Mouse (Mus musculus): ENCODE measurements around the gene Cpne6. TPM values are rescaled to one million over a fixed set of nuclear protein-coding genes. Genes with fewer than 3 reads are reported as not detected.

The Cpne6 gene
- total RNA-seq, 2 experiments from 2014 or later = 180 to 216 TPM

Other genes starting within 250 kb of the Cpne6 start
- gene Dhrs4, start 31.7 kb upstream of the Cpne6 start, total RNA-seq (2021) = 10 to 100 TPM; 15.2 to 15.4 TPM
- 10 to 100 TPM; 46.6 to 46.9 TPM for gene Carmil3, start 19.8 kb upstream of the Cpne6 start, total RNA-seq (2021)
- gene Nrl, start 14.5 kb downstream of the Cpne6 start, total RNA-seq (2021) = 1 to 10 TPM in 1 of 2 experiments, under 1 TPM in 1; 0.34 to 1.2 TPM
- 10 to 100 TPM; 20.2 to 25.3 TPM for gene Pck2, start 29.8 kb downstream of the Cpne6 start, total RNA-seq (2021)
- 10 to 100 TPM; 73.1 to 77.7 TPM for gene Dcaf11, start 49.6 kb downstream of the Cpne6 start, total RNA-seq (2021)
- gene A730061H03Rik, start 50.0 kb downstream of the Cpne6 start, total RNA-seq (2021) = under 1 TPM in 1 of 2 experiments, not detected in 1; 0.89 TPM
- gene Fitm1, start 65.2 kb downstream of the Cpne6 start, total RNA-seq (2021) = not detected
- 10 to 100 TPM; 39.4 to 45.3 TPM for gene Psme1, start 67.7 kb downstream of the Cpne6 start, total RNA-seq (2021)
- gene Emc9, start 74.9 kb downstream of the Cpne6 start, total RNA-seq (2021) = 10 to 100 TPM; 38.1 to 41.5 TPM
- gene Psme2, start 80.7 kb downstream of the Cpne6 start, total RNA-seq (2021) = 10 to 100 TPM; 35.2 to 47.9 TPM
- 10 to 100 TPM; 27.6 to 31.7 TPM for gene Rnf31, start 81.3 kb downstream of the Cpne6 start, total RNA-seq (2021)
- 10 to 100 TPM in 1 of 2 experiments, 1 to 10 TPM in 1; 9.9 to 12.3 TPM for gene Irf9, start 93.1 kb downstream of the Cpne6 start, total RNA-seq (2021)
- 1 to 10 TPM; 2.2 to 3.7 TPM for gene Rec8, start 107.6 kb downstream of the Cpne6 start, total RNA-seq (2021)
- 100 to 1,000 TPM; 117 TPM for gene Ipo4, start 125.5 kb downstream of the Cpne6 start, total RNA-seq (2021)
- gene Gm49378, start 127.5 kb downstream of the Cpne6 start, total RNA-seq (2021) = 1 to 10 TPM; 3.9 to 4.7 TPM
- 10 to 100 TPM; 36.6 to 45.2 TPM for gene Tm9sf1, start 133.4 kb downstream of the Cpne6 start, total RNA-seq (2021)
- 1 to 10 TPM in 1 of 2 experiments, under 1 TPM in 1; 0.30 to 1.1 TPM for gene Tssk4, start 139.7 kb downstream of the Cpne6 start, total RNA-seq (2021)
- gene Mdp1, start 150.1 kb downstream of the Cpne6 start, total RNA-seq (2021) = 10 to 100 TPM; 36.9 to 40.1 TPM
- 10 to 100 TPM; 22.1 to 24.8 TPM for gene Gmpr2, start 161.5 kb downstream of the Cpne6 start, total RNA-seq (2021)
- gene Nedd8, start 161.7 kb downstream of the Cpne6 start, total RNA-seq (2021) = 100 to 1,000 TPM; 325 to 348 TPM
- gene Tinf2, start 171.4 kb downstream of the Cpne6 start, total RNA-seq (2021) = 10 to 100 TPM; 12.9 to 14.8 TPM
- not detected for gene Tgm1, start 203.5 kb downstream of the Cpne6 start, total RNA-seq (2021)
- 10 to 100 TPM; 45.6 to 45.8 TPM for gene Rabggta, start 211.8 kb downstream of the Cpne6 start, total RNA-seq (2021)
- 10 to 100 TPM; 79.2 to 88.7 TPM for gene Dhrs1, start 235.2 kb downstream of the Cpne6 start, total RNA-seq (2021)
- 10 to 100 TPM; 12.7 to 14.0 TPM for gene Nop9, start 235.2 kb downstream of the Cpne6 start, total RNA-seq (2021)
- 1 to 10 TPM; 1.6 to 2.3 TPM for gene Cideb, start 248.0 kb downstream of the Cpne6 start, total RNA-seq (2021)

Measured in left cerebral cortex, postnatal 25 days (tissue).